Mouse (Mus musculus) hindbrain, postnatal 0 days (tissue): ENCODE results near the gene Ccdc107. TPM values are rescaled to one million over a fixed set of nuclear protein-coding genes. Genes with fewer than 3 reads are reported as not detected.

Experiments
- ATAC-seq: fragments of 200-750 bp; cut with Nextera tagmentation; 2 replicates; pipeline ENCODE4 v1.8.0; 2017; ENCODE audit warnings: mild to moderate bottlenecking, moderate TSS enrichment, moderate library complexity
- DNase-seq: peaks from one replicate; pipeline ENCODE4 v3.0.0-alpha.2; 2015; ENCODE audit warnings: low spot score
- H3K27ac ChIP-seq: fragments of 300-500 bp; sonication (generic); 2 replicates; pipeline ENCODE4 v1.5.1; 2014; ENCODE audit warnings: mild to moderate bottlenecking
- H3K27me3 ChIP-seq: fragments of 300-500 bp; sonication (generic); 2 replicates; pipeline ENCODE4 v1.6.1; 2014; ENCODE audit warnings: low read length, mixed read lengths; ENCODE audit not compliant: insufficient read depth
- H3K36me3 ChIP-seq: fragments of 300-500 bp; sonication (generic); 2 replicates; pipeline ENCODE4 v1.6.1; 2014; ENCODE audit warnings: low read length, mixed read lengths; ENCODE audit not compliant: insufficient read depth
- H3K4me1 ChIP-seq: fragments of 300-500 bp; sonication (generic); 2 replicates; pipeline ENCODE4 v1.6.1; 2014; ENCODE audit warnings: antibody characterized with exemption, low read length, mixed read lengths; ENCODE audit not compliant: insufficient read depth
- H3K4me2 ChIP-seq: fragments of 300-500 bp; sonication (generic); 2 replicates; pipeline ENCODE4 v1.6.1; 2014; ENCODE audit warnings: low read depth, mild to moderate bottlenecking, low read length, moderate library complexity, mixed read lengths
- H3K4me3 ChIP-seq: fragments of 300-500 bp; sonication (generic); 2 replicates; pipeline ENCODE4 v1.5.1; 2014; ENCODE audit warnings: low read length
- H3K9ac ChIP-seq: fragments of 300-500 bp; sonication (generic); replicated peaks from 2 replicates; pipeline ENCODE4 v1.6.1; 2014; ENCODE audit warnings: mild to moderate bottlenecking, low read length, moderate library complexity, mixed read lengths
- H3K9me3 ChIP-seq: fragments of 300-500 bp; sonication (generic); 2 replicates; pipeline ENCODE4 v1.6.1; 2016; ENCODE audit warnings: low read length, mixed read lengths
- CTCF ChIP-seq: IDR thresholded peaks from 2 replicates; pipeline ENCODE4 v1.5.1; 2016; ENCODE audit warnings: antibody characterized with exemption, control low read depth, low read depth
- WGBS: fragments of 180-500 bp; shearing (Covaris S2); extraction: QIAGEN DNeasy Blood & Tissue Kit; methylation state at CpG from one replicate; pipeline ENCODE4 v1.1.7; 2014; 5-methylcytosine and 5-hydroxymethylcytosine counted together
- polyA plus RNA-seq: library from polyadenylated mRNA; unstranded; fragments of >200 nt; fragmentation: Nextera tagmentation; extraction: Ambion mirVana; gene quantifications from 2 replicates; pipeline ENCODE4 v1.2.1, GENCODE M21; 2015
- total RNA-seq: library from RNA; depleted of rRNA; stranded (reverse); fragments of >200 nt; gene quantifications from 2 replicates; pipeline ENCODE4 v1.2.3, GENCODE M21; 2014

The Ccdc107 gene
- total and polyA plus RNA-seq, 2 experiments from 2014 or later, result 89.9 to 104 TPM

- Histone ChIP-seq H3K9ac (no peak overlapping the region), H3K4me1 (0 out of 2 replicates have a peak, but pooled peaks cover 3% of the 10 kb centered on the region), H3K27me3 (no peaks in the 10 kb centered on the region), H3K4me3 (no peak overlapping the region), H3K27ac (no peak overlapping the region), H3K36me3 (no peaks in the 10 kb centered on the region), H3K4me2 (no peak overlapping the region), H3K9me3 (no peaks in the 10 kb centered on the region)
- ATAC-seq (no peak), DNase-seq (no peak)
- WGBS, result 79% methylated on average over 6 of the region's 6 CpGs
- TF ChIP-seq CTCF, result peak; percentile 14; the same call in 1 of the 2 replicates
Measured at GRCm38 (mm10) chr4:43476604-43477003, 16.1 kb upstream of the Ccdc107 start.

GRCm38 (mm10) chr4:43477857-43478533, 14.7 kb upstream of the Ccdc107 start:
- peak; percentile 96 for ATAC-seq
- Histone ChIP-seq H3K4me3 (peak overlapping the region; percentile 5; the same call in 1 of the 2 replicates), H3K4me1 (0 out of 2 replicates have a peak, but pooled peaks cover 3% of the 10 kb centered on the region), H3K9ac (no peak overlapping the region), H3K36me3 (no peaks in the 10 kb centered on the region), H3K27me3 (no peaks in the 10 kb centered on the region), H3K27ac (no peak overlapping the region), H3K4me2 (peak overlapping the region; percentile 42), H3K9me3 (no peaks in the 10 kb centered on the region)
- 23% methylated on average over 11 of the region's 11 CpGs for WGBS
- DNase-seq, result peak; percentile 94
- peak; percentile 67 for TF ChIP-seq CTCF

- Histone ChIP-seq H3K9me3 (no peaks in the 10 kb centered on the region), H3K4me2 (peak overlapping the region; percentile 42), H3K27me3 (no peaks in the 10 kb centered on the region), H3K27ac (no peak overlapping the region), H3K4me1 (0 out of 2 replicates have a peak, but pooled peaks cover 3% of the 10 kb centered on the region), H3K9ac (no peak overlapping the region), H3K4me3 (peak overlapping the region; percentile 5; the same call in 1 of the 2 replicates), H3K36me3 (no peaks in the 10 kb centered on the region)
- no peak for TF ChIP-seq CTCF
- WGBS, result 51% methylated on average over 8 of the region's 8 CpGs
- DNase-seq, result no peak
- ATAC-seq, result no peak
Measured at GRCm38 (mm10) chr4:43478534-43478858, 14.2 kb upstream of the Ccdc107 start.

GRCm38 (mm10) chr4:43478906-43479832, 13.5 kb upstream of the Ccdc107 start:
- no peak for ATAC-seq
- Histone ChIP-seq H3K9ac (no peak overlapping the region), H3K9me3 (no peaks in the 10 kb centered on the region), H3K27ac (no peak overlapping the region), H3K4me3 (no peak overlapping the region), H3K4me2 (no peak overlapping the region), H3K36me3 (no peaks in the 10 kb centered on the region), H3K4me1 (0 out of 2 replicates have a peak, but pooled peaks cover 3% of the 10 kb centered on the region), H3K27me3 (no peaks in the 10 kb centered on the region)
- peak; percentile 71 for DNase-seq
- 54% methylated on average over 24 of the region's 24 CpGs for WGBS
- TF ChIP-seq CTCF, result peak; percentile 66

GRCm38 (mm10) chr4:43480985-43481384, 11.7 kb upstream of the Ccdc107 start:
- Histone ChIP-seq H3K4me1 (0 out of 2 replicates have a peak, but pooled peaks cover 3% of the 10 kb centered on the region), H3K9ac (no peak overlapping the region), H3K27me3 (no peaks in the 10 kb centered on the region), H3K36me3 (no peaks in the 10 kb centered on the region), H3K9me3 (no peaks in the 10 kb centered on the region), H3K4me2 (no peak overlapping the region), H3K4me3 (no peak overlapping the region), H3K27ac (no peak overlapping the region)
- WGBS, result 90% methylated on average over 5 of the region's 5 CpGs
- DNase-seq, result no peak
- no peak for ATAC-seq
- no peak for TF ChIP-seq CTCF

- Histone ChIP-seq H3K4me3 (no peak overlapping the region), H3K9me3 (no peaks in the 10 kb centered on the region), H3K4me2 (no peak overlapping the region), H3K36me3 (no peaks in the 10 kb centered on the region), H3K4me1 (0 out of 2 replicates have a peak, but pooled peaks cover 3% of the 10 kb centered on the region), H3K27me3 (no peaks in the 10 kb centered on the region), H3K27ac (no peak overlapping the region), H3K9ac (no peak overlapping the region)
- 76% methylated on average over 7 of the region's 7 CpGs for WGBS
- ATAC-seq (no peak), DNase-seq (no peak)
- TF ChIP-seq CTCF, result no peak
Measured at GRCm38 (mm10) chr4:43481894-43482456, 10.7 kb upstream of the Ccdc107 start.
